Mouse (Mus musculus) layer of hippocampus, adult 8-10 months (tissue): Measurements from ENCODE around the gene Lrrfip2. TPM values are rescaled to one million over a fixed set of nuclear protein-coding genes. Genes with fewer than 3 reads are reported as not detected.
A peak's percentile ranks its signal among the peaks of the same experiment; 100 is the strongest.

Experiments used
- DNase-seq, 2 experiments: peaks; one replicate each; pipeline ENCODE4 v3.0.0; 2022; ENCODE audit warnings: low spot score in 2 of 2
- total RNA-seq, 4 experiments: library from RNA; stranded (reverse); gene quantifications; 2 replicates each; pipeline ENCODE4 v1.2.4; 2022

Lrrfip2 gene
- total RNA-seq, 4 experiments from 2014 or later: 34.6 to 46.1 (median 40.6) TPM

- DNase-seq: peak in 1 of 2 experiments; percentile 26
Measured at GRCm38 (mm10) chr9:111118252-111118890, 979 bp downstream of the Lrrfip2 start.

DNA sequence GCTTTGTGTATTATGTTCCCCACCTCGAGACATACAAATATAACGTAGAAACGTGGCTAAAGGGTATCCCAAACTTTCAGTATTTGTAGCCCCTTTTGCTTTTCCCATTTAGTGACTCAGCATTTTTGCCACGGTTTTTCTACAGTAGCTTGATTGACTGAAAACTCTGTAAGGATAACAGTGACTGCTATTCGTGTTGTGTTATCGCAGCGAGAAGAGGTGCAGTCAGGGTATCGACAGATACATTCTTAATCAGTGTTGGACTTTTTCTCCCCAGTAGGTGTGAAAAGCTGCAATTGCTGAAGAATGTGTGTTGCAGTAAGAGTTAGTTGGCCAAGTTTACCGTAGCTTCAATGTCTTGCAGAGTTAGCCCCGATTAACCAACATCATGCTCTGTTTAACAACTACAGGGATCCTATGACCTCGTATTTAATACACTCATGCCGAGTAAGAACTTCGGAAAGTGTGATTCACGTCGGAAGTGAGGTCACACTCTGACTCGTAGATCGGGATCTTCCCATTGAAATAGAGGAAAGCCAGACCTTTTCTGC is 1.6 kb downstream of the Lrrfip2 start:
- DNase-seq: no peak

DNA sequence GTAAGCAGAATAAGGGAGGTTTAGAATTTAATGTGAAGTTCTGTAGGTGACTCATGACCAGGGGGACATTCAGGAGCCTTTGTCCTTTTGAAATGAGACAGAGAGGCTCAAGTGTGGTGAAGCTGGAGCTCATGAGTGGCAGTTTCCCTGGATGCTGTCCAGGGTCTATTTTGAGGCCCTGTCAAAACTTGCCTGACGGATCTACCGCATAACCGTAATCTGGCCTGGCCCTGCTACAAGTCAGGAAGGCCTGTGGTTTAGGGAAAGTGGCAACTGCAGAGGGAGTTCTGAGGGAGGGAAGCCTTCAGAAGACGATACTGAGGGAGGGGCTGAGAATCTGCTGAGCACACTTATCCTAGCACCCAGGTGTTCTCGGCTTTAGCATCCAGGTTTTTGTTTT is 5.1 kb downstream of the Lrrfip2 start:
- DNase-seq: no peak

- DNase-seq: no peak
Measured at GRCm38 (mm10) chr9:111123336-111123735, 5.9 kb downstream of the Lrrfip2 start.

DNA sequence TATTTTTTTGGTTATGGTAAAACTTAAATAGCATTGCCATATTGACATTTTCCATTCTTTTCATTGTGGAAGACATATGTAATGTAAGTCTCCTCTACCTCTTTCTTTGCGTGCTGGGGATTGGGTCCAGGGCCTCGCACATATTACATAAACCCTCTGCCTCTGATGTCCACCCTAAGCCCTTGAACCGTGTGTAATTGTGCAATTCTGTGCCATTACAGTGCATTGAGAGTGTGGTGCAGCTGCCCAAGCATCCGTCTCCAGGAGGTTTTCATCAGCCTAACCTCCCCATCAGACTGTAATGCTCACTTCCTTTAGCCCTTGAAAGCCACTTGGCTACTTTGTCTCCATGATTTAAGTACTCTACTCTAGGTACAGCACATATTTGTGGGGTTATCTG is 7.0 kb downstream of the Lrrfip2 start:
- no peak for DNase-seq

DNA sequence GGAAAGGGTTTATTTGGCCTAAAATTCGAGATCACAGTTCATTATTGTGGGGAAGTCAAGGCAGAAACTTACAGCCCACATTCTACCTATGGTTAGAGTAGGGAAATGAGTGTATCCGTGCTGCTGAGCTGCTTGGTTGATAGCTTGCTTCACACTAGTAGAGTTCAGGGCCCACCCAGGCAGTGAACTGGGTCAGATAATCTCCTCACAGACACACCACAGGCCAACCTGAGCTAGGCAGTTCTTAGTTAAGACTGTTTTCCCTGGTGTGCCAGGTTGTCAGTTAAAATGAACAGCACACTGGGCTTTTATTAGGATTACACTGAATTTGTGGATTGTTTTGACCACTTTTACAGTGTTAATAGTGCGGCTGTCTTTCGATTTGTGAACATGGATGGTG is 9.3 kb downstream of the Lrrfip2 start:
- DNase-seq: no peak

- DNase-seq: no peak
Measured at GRCm38 (mm10) chr9:111127749-111128148, 10.4 kb downstream of the Lrrfip2 start.

- DNase-seq: no peak
Measured at GRCm38 (mm10) chr9:111130126-111130525, 12.7 kb downstream of the Lrrfip2 start.

DNA sequence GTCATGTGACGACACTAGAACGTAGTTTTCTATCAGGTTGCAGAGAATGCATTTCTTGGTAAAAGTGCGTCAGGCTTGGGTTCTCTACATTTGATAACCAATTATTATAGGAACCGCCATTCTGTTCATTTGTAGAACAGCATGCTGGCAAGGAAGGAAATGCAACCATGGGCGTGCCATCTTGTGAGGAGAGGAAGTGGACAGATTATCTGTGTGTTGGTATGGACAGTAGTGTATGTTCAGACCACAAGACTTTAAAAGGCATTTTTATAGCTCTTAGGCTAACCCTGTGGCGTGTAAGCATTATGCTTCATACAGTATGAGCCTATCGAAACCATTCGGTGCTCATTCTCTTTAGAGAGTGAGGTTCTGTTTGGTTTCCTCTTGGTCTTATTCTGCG is 20.8 kb downstream of the Lrrfip2 start:
- DNase-seq: no peak

DNA sequence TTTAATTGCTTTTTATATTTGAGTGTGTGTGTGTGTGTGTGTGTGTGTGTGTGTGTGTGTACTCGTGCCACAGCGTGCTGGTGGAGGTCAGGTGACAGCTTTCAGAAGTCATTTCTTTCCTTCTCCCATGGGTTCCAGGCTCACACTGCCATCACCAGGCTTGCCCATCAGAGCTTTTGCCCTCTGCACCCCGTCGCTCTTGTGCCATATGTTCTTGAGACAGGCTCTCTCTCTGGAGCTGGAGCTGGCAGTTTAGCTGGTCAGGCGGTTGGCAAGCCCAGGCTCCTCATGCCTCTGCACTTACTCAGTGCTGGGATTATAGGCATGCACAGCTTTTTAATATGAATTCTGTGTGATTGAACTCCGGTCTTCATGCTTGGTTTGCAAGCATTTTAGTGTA is 25.3 kb downstream of the Lrrfip2 start:
- no peak for DNase-seq

DNA sequence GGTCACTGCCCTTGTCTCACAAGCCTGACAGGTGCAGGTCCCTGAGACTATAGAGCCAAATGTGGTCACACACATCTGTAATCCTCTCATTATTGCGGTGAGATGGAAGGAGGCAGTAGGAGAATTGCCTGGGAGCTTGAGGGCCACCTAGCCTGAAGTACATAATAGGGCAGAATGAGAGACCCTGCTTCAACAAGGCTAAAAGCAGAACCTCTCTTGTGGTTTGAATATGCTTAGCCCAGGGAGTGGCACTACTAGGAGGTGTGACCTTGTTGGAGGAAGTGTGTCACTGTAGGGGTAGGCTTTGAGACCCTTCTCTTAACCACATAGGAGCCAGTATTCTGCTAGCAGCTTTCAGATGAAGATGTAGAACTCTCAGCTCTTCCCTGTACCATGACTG is 26.0 kb downstream of the Lrrfip2 start:
- no peak for DNase-seq

- no peak for DNase-seq
Measured at GRCm38 (mm10) chr9:111144711-111145110, 27.3 kb downstream of the Lrrfip2 start.

DNA sequence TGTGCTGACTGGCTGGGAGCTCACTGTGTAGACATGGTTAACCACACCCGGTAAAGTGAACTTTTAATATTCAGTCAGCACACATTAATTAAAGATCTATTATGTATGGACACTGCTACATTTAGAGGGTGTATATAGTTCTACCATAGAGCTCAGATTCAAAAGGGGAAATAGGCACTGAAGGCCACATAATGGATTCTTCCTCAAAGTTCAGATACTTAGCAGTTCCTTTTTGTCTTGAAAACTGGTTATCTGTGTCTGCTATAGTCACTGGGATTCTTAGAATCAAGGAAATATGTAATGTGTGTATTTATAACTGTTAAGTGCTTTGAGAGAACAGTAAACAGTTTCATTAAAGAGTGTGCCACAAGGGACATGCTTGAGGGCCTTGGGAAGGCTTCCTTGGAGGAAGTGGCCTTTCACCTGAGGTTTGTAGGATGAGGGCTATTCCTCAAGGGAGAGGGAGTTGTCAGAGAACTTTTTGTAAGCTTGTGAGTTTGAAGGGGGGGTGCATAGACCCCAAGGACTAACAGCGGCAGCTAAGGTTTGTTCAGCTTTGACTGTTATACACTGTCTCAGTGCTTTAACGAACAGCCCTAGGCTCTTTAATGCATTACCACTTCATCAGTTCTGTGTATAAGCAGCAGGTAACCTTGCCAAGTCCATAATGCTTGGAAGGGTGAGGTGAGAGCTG is 28.3 kb downstream of the Lrrfip2 start:
- no peak for DNase-seq

DNA sequence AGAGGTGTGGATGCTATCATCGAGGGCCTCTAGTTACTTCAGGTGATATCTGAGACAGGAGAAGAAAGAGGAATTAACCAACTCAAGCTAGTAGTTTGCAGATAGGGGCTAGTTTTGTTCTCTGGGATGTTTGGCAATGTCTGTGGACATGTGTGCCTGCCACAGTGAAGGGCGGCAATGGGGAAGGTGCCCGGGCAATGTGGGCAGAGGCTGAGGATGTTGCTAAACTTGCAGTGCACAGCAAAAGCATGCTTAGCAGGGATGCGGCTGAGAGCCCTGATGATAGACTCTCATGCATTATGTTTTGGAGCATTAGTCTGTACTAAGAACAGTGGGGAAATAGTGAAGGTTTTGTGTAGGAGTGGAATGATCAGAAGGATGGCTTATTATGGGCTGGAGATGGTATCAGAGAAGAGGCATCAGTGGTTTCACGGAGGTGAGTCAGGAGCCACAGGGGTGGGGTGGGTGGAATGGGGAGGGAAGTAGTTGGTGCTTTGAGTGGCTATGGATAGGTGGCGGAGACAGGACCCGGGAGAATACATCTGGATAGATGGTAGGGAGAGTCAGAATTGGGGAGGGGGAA is 28.9 kb downstream of the Lrrfip2 start:
- DNase-seq: no peak

DNA sequence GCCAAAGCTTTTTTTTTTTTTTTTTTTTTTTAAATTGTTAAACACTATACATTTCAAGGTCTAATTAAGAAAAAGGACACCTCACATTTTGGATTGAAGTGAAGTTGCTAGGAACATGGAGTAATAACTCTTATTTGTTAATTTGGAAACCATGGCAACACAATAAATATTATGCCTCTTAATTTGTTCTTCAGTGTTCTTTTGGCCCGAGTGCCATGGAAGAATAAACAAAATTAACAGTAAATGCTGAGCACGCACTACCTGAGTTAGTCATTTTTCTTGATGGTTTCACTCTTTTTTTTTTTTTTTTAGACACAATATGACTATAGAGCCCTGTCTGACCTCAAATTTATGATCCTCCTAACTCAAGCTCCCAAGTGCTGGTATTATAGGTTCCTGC is 30.6 kb downstream of the Lrrfip2 start:
- no peak for DNase-seq

DNA sequence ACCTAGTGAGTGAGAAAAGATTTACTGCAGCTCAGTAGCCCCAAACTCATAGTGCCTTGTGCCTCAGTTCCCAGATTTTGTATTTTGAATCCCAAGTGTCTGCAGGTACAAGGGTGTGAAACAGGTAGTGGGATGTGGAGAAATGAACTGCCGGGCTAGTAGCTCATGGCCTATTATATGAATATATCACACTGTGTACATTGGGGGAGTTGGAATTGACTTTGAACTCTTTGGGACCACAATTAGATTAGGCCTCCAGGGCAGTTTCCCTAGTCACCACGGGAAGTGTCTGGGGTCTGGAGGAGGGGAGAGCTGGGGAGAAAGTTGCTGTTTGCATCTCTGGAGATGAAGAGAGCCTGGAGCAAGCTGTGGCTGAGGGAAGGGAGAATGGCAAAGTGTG is 31.0 kb downstream of the Lrrfip2 start:
- DNase-seq: no peak

DNA sequence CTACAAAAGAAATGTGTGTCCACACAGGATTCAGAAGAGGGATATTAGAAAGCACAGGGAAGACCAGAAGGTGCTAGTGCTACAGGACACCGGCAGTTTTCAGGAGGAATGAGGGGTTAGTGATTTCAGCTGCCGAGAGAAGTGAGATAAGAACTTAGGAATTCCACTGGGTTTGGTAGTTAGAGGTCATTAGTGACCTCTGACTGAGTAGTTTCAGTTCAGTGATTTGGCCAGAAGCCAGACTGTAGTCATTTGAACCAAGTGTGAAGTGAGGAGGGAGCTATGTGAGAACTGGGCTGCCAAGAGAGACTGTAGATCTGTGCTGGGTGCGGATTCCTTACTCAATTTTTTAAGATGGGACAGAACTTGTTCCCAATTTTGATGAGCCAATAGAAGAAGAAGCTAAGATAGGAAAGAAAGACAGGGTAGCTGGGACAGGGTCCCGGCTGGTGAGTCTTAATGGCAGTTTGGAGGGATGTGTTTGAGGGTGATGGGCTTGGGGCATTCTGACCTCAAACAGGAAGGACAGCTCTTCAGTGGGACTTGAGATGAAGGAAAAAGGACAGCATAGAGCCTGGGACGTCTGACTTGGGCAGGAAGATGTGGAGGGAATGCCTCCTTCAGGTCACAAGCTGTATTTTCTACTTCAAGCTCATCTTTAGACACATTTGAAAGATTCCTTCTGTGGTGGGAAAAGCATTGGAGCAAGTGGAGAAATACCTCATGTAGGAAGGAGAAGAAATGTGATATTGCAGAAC is 32.0 kb downstream of the Lrrfip2 start:
- DNase-seq: no peak

DNA sequence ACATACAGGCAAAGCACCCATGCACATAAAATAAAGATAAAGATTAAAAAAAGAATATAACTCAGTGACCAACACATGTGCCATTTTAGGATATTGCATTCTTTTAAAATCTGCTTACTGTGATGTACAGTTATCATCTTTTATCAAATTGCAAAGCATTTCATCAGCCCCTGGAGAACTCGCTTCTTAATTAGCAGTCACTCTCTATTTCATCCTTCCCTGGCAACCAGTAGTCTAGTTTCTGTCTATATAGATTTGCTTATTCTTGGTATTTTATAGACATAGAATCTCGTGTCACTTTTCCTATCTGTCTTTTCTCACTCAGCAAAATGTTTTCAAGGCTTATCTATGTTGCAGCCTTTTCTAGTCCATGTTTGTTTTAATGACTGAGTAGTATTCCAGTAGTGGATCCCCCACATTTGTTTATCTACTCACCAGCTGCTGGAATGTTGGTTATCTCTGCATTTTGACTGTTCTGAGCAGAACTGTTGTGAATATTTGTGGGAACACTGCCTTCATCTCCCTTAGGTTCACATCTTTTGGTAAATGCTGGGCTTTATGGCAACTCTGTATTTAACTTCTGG is 35.0 kb downstream of the Lrrfip2 start:
- no peak for DNase-seq

DNA sequence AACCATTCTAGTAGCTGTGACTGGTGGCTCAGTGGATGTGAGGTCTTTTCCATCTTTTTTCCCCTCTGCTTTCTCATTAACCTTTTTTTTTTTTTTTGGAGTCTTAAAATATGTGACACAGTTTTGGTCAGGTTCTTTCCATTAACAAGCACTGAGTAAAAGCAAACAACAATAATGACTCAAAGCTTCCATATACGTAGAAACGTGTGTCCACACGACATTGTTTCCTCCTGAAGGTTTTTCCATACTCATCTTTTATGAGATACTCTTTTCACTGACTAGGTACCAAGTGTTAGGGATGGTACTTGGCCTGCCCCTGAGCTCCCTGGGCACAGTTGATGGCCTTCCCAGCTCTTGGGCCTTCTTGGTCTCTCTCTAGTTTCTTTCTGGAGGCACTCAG is 35.6 kb downstream of the Lrrfip2 start:
- no peak for DNase-seq

DNA sequence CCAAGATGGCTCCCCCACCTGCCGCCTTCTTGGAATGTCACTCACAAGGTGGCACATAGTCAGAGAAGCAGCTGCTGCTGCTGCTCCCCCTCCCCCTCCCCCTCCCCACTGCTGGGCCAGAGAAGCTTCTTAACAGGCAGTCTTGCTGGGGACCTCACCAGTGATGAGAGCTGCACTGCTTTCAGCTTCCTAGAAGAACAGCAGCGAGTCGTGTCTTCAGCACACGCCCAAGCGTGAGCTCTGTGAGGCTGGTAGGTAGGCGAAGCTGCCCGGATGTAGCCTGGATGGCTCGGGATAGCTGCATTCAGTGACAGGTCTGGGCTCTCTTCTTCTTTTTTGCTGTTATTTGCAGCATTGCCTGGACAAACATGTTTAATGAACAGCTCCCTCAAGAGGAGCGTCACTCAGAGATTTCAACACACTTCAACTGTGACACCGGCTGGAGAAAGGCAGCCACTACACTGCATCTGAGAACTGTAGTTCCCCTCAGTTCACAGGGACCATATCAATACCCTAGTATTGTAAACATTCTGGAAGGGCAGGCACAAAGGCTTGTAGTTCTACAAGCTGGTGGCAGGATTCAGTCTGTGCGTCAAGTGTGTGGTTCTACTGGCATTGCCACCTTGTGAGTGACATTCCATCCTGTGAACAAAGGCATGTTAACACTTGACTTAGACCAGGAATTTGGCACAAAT is 38.5 kb downstream of the Lrrfip2 start:
- no peak for DNase-seq

DNA sequence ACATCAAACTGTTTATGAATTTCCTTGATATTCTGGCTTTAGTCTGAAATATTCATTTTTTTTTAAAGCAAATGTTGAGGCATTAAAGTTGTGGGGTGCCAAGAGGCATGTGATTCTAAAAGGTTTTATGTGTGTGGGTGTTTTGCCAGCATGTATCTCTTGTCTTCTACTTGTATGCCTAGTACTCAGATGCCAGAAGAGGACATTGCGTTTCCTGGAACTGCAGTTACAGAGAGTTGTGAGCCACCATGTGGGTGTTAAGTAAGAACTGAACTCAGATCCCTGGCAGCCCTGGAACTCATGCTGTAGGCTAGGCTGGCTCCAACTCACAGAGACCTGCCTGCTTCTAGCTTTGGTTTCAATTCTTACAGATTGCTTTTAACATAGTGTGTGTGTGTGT is 42.2 kb downstream of the Lrrfip2 start:
- peak; percentile 35 to 54 for DNase-seq
